Comparison of ENCODE assay signal across 24 mouse cellular contexts in the genomic region with DNA sequence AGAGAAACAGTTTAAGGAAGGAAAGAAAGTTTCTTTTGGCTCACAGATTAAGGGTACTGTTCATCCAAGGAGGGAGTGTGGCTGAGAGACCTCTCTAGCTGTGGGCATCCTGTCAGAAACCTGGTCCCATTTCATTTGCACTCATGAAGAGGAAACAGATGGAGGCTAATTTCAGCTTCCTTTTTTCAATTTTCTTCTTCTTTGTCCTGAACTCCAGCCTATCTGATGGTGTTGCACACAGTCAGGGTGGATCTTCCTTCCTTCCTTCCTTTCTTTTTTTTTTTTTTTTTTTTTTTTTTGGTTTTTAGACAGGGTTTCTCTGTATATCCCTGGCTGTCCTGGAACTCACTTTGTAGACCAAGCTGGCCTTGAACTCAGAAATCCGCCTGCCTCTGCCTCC.
DNase-seq lines count a peak whose midpoint lies in the region; ATAC-seq and TF ChIP-seq lines count a peak whose summit lies in the region.
"Had no signal": no experiment of that assay in that cellular context is flagged by ENCODE, and none has a peak within 500 bp of the region (broad histone marks: within the 10 kb centered on the region; RNA-seq: fewer than 3 reads in every experiment).

No protein-coding gene starts in this region.

- no peaks in the 10 kb centered on the region for H3K9me3 ChIP-seq in MEL (replicated peaks; ENCODE audit: insufficient read depth, low read length)
- no peaks in the 10 kb centered on the region for H3K9me3 ChIP-seq in forebrain, embryonic 15.5 days
- H3K9me3 ChIP-seq: G1E had no signal

- TF ChIP-seq POLR2A in MEL (IDR thresholded peaks at IDR 0.05; ENCODE audit: control insufficient read depth in 1 of 2, insufficient read depth in 1 of 2, low read depth in 1 of 2, low read length in 2 of 2, poor library complexity in 1 of 2): no peak
- no peak for TF ChIP-seq POLR2A in cerebellum, adult 2 months (IDR thresholded peaks at IDR 0.05; ENCODE audit: borderline replicate concordance, insufficient read depth, low read length)

- H3K79me2 ChIP-seq in MEL (ENCODE audit: control insufficient read depth, insufficient read depth, low read length, poor library complexity): no peaks in the 10 kb centered on the region

- H3K4me3 ChIP-seq in MEL (ENCODE audit: control insufficient read depth in 1 of 2, insufficient read depth in 1 of 2, low read depth in 2 of 2, low read length in 2 of 2): no peak overlapping the region
- no peak overlapping the region for H3K4me3 ChIP-seq in cerebellum, adult 2 months (replicated peaks; ENCODE audit: insufficient read depth, low read depth, low read length)
- H3K4me3 ChIP-seq in forebrain, embryonic 15.5 days: no peak overlapping the region

- no peaks in the 10 kb centered on the region for H3K27me3 ChIP-seq in MEL (ENCODE audit: control insufficient read depth in 1 of 2, insufficient read depth in 2 of 2, low read length in 2 of 2)
- H3K27me3 ChIP-seq in cerebellum, adult 2 months (ENCODE audit: control insufficient read depth, insufficient read depth, low read length): no peaks in the 10 kb centered on the region
- H3K27me3 ChIP-seq in forebrain, embryonic 15.5 days: no peaks in the 10 kb centered on the region
- H3K27me3 ChIP-seq: CH12.LX, Patski had no signal

- H3K27ac ChIP-seq in MEL (ENCODE audit: control insufficient read depth, low read depth, low read length): peak overlapping the region; percentile 42; the same call in 1 of the 2 replicates
- H3K27ac ChIP-seq in cerebellum, adult 2 months (ENCODE audit: insufficient read depth, low read length): no peak overlapping the region
- H3K27ac ChIP-seq in forebrain, embryonic 15.5 days (replicated peaks): no peak overlapping the region

- 100% methylated on average over 1 of the region's 1 CpGs for WGBS in cerebellum, adult 2 months
- WGBS in forebrain, embryonic 15.5 days: 92% methylated on average over 1 of the region's 1 CpGs

- no peak overlapping the region for H3K4me2 ChIP-seq in forebrain, embryonic 15.5 days (replicated peaks)

- peaks cover 0 to 11% of the 10 kb centered on the region in 2 experiments; a peak in 3 of 4 replicates for H3K36me3 ChIP-seq in MEL (ENCODE audit: control insufficient read depth in 1 of 2, insufficient read depth in 2 of 2, low read length in 2 of 2)
- no peaks in the 10 kb centered on the region for H3K36me3 ChIP-seq in forebrain, embryonic 15.5 days

- no peak for TF ChIP-seq EP300 in MEL (IDR thresholded peaks at IDR 0.05; ENCODE audit: low read depth in 1 of 2, low read length in 2 of 2)

- no peak for TF ChIP-seq RAD21 in MEL (IDR thresholded peaks at IDR 0.05; ENCODE audit: low read depth, low read length)

- no peak for ATAC-seq in forebrain, embryonic 15.5 days (replicated peaks)
- ATAC-seq: activated CD4-positive, CD25-positive, alpha-beta regulatory T cell, adult 4 months; CD4-positive, CD25-positive, alpha-beta regulatory T cell, adult 4 months; Patski had no signal

- H3K4me1 ChIP-seq in MEL (ENCODE audit: control insufficient read depth in 1 of 2, insufficient read depth in 2 of 2, low read length in 2 of 2): peaks cover 5 to 7% of the 10 kb centered on the region in 2 experiments
- no peaks in the 10 kb centered on the region for H3K4me1 ChIP-seq in cerebellum, adult 2 months (ENCODE audit: control insufficient read depth, insufficient read depth, low read length)
- no peaks in the 10 kb centered on the region for H3K4me1 ChIP-seq in forebrain, embryonic 15.5 days

- no peak for TF ChIP-seq CTCF in MEL (IDR thresholded peaks at IDR 0.05 in 2 of 3, conservative IDR thresholded peaks at IDR 0.05 in 1 of 3; ENCODE audit: control insufficient read depth in 1 of 3, insufficient read depth in 1 of 3, low read depth in 2 of 3, low read length in 3 of 3, poor library complexity in 1 of 3, severe bottlenecking in 1 of 3)
- TF ChIP-seq CTCF in cerebellum, adult 2 months (IDR thresholded peaks at IDR 0.05; ENCODE audit: borderline replicate concordance, insufficient read depth, low read depth, low read length): no peak

- DNase-seq in 416B (ENCODE audit: low read depth): peak; percentile 54
- peak; percentile 57 for DNase-seq in MEL (ENCODE audit: low read depth, low spot score)
- peak; percentile 47 for DNase-seq in MEL-GATA-1-ER (ENCODE audit: extremely low read depth, low read depth)
- no peak for DNase-seq in cerebellum, adult 2 months
- DNase-seq in kidney, postnatal 36 days: no peak
- DNase-seq: adrenal gland, adult 2 months; adrenal gland, adult 8-10 months; adrenal gland, postnatal 10 days; adrenal gland, postnatal 14 days; adrenal gland, postnatal 25 days; adrenal gland, postnatal 36 days; B cell, adult 2 months; cerebellum, adult 11 months; cerebellum, adult 11-12 months; cerebellum, adult 18-20 months; cerebellum, adult 8-10 months; cerebellum, adult 9-10 months; cerebellum, adult 9-11 months had no signal

- H3K9ac ChIP-seq in MEL (ENCODE audit: control insufficient read depth, low read depth, low read length, poor library complexity, severe bottlenecking): no peak overlapping the region
- no peak overlapping the region for H3K9ac ChIP-seq in forebrain, embryonic 15.5 days (replicated peaks)

TF ChIP-seq in MEL, 35 proteins besides CTCF, POLR2A, EP300 and RAD21:
- TF ChIP-seq ZKSCAN1 (IDR thresholded peaks at IDR 0.05; ENCODE audit: low read depth, low read length): no peak
- no peak for TF ChIP-seq CHD2 (IDR thresholded peaks at IDR 0.05; ENCODE audit: low read length)
- peak; percentile 88 for TF ChIP-seq ZNF384 (IDR thresholded peaks at IDR 0.05; ENCODE audit: low read depth, low read length)
- no peak for TF ChIP-seq TCF12 (IDR thresholded peaks at IDR 0.05; ENCODE audit: low read depth, low read length)
- TF ChIP-seq GATA1 (IDR thresholded peaks at IDR 0.05; ENCODE audit: low read depth, low read length): 0 out of 2 replicates have a peak, but pooled peaks have one; percentile 6
- TF ChIP-seq POLR2AphosphoS5 (IDR thresholded peaks at IDR 0.05; ENCODE audit: borderline replicate concordance, low read depth, low read length): no peak
- no peak for TF ChIP-seq KAT2A (conservative IDR thresholded peaks at IDR 0.05; ENCODE audit: low read depth, low read length)
- TF ChIP-seq TAL1 (IDR thresholded peaks at IDR 0.05; ENCODE audit: low read length): no peak
- no peak for TF ChIP-seq MEF2A (IDR thresholded peaks at IDR 0.05; ENCODE audit: extremely low read depth, insufficient replicate concordance, low read depth, low read length, poor library complexity, severe bottlenecking)
- TF ChIP-seq SIN3A (IDR thresholded peaks at IDR 0.05; ENCODE audit: low read length): no peak
- peak; percentile 41; the same call in 1 of the 2 replicates for TF ChIP-seq ETS1 (IDR thresholded peaks at IDR 0.05; ENCODE audit: low read depth, low read length)

Comparison
In these comparisons a context has a peak if more than half of its experiments do, and no peak if none do; other contexts are left out.
1. DNase-seq: peak in 416B (single experiment), MEL (single experiment) and MEL-GATA-1-ER (single experiment); none in cerebellum, adult 2 months (0 of 2) and kidney, postnatal 36 days (0 of 2).